Mouse (Mus musculus): ENCODE measurements around the gene Man1c1.

DNA sequence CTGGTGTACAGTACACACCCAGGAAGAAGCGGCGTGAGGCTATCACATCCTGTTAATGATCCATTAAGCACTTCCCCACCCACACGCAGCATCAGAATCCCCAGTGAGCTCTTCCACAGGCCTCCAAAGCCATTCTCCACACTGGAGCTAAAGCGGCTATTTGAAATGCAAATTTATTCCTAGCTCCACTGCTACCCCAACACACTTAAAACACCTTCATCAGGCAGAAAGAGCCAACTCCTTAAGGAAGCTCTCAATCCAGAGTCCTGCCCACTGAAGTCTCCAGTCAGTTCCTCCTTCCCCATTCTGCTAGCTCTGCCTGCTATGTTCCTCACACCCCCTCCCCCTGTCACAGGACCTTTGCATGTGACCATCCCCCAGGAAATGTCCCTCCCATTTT is 51.4 kb downstream of the Man1c1 start:
- TF ChIP-seq POLR2A (IDR thresholded peaks at IDR 0.05; ENCODE audit: borderline replicate concordance, extremely low read depth, insufficient read depth, insufficient read length, poor library complexity, severe bottlenecking) (no peak), CTCF (IDR thresholded peaks at IDR 0.05; ENCODE audit: borderline replicate concordance, extremely low read depth, insufficient read depth, insufficient read length) (no peak)

Data from brain, embryonic 14.5 days (tissue).